Mouse (Mus musculus) brain, embryonic 14.5 days (tissue): ENCODE data around the gene Hmox1.

ENCODE experiments used
- CTCF ChIP-seq: fragments of 200-500 bp; IDR thresholded peaks from 2 replicates; pipeline ENCODE4 v1.5.1; 2012; ENCODE audit warnings: inconsistent platforms, mild to moderate bottlenecking, moderate library complexity, borderline replicate concordance; ENCODE audit not compliant: insufficient read depth, insufficient read length; ENCODE audit errors: extremely low read depth
- POLR2A ChIP-seq: fragments of 200-500 bp; IDR thresholded peaks from 2 replicates; pipeline ENCODE4 v1.6.1; 2012; ENCODE audit warnings: mild to moderate bottlenecking, inconsistent platforms, borderline replicate concordance; ENCODE audit not compliant: poor library complexity, insufficient read depth, insufficient read length, severe bottlenecking; ENCODE audit errors: extremely low read depth

GRCm38 (mm10) chr8:75110093-75110492 lies 16.7 kb downstream of the Hmox1 start:
- TF ChIP-seq CTCF (no peak), POLR2A (no peak)
